Mouse (Mus musculus) C2C12 (cell line): Measurements from ENCODE around the gene Patj. TPM values are rescaled to one million over a fixed set of nuclear protein-coding genes. Genes with fewer than 3 reads are reported as not detected.

Source experiments
- H3K27me3 ChIP-seq: one replicate; pipeline ENCODE4 v1.6.1; 2011; ENCODE audit not compliant: control insufficient read depth, insufficient read depth, insufficient read length
- H3K36me3 ChIP-seq: one replicate; pipeline ENCODE4 v1.6.1; 2011; ENCODE audit not compliant: control insufficient read depth, insufficient read depth
- H3K4me3 ChIP-seq: one replicate; pipeline ENCODE4 v1.5.1; 2011; ENCODE audit warnings: mild to moderate bottlenecking, control low read depth; ENCODE audit not compliant: poor library complexity, insufficient read depth, severe bottlenecking
- H3K79me2 ChIP-seq: one replicate; pipeline ENCODE4 v1.6.1; 2011; ENCODE audit not compliant: control insufficient read depth, insufficient read depth
- H3K79me3 ChIP-seq: one replicate; pipeline ENCODE4 v1.6.1; 2011; ENCODE audit warnings: low read depth, control low read depth
- H3ac ChIP-seq: one replicate; pipeline ENCODE3; 2011; ENCODE audit warnings: low read depth; ENCODE audit not compliant: control insufficient read depth, insufficient read length
- CEBPB ChIP-seq: IDR thresholded peaks from one replicate; pipeline ENCODE4 v1.6.1; 2011; ENCODE audit warnings: low read depth, mild to moderate bottlenecking, control low read depth, moderate library complexity
- CTCF ChIP-seq: IDR thresholded peaks from one replicate; pipeline ENCODE4 v1.5.1; 2011; ENCODE audit not compliant: control insufficient read depth, insufficient read depth, insufficient read length
- FOSL1 ChIP-seq: IDR thresholded peaks from one replicate; pipeline ENCODE4 v1.8.0; 2011; ENCODE audit warnings: mild to moderate bottlenecking, low read length; ENCODE audit not compliant: poor library complexity, insufficient read depth, severe bottlenecking
- MAX ChIP-seq: IDR thresholded peaks from one replicate; pipeline ENCODE4 v1.6.1; 2011; ENCODE audit warnings: mild to moderate bottlenecking, control low read depth
- MYOD1 ChIP-seq: IDR thresholded peaks from one replicate; pipeline ENCODE4 v1.6.1; 2011; ENCODE audit warnings: low read depth; ENCODE audit not compliant: control insufficient read depth, insufficient read length
- MYOG ChIP-seq: IDR thresholded peaks from one replicate; pipeline ENCODE4 v1.6.1; 2011; ENCODE audit not compliant: control insufficient read depth, insufficient read length; ENCODE audit errors: extremely low read depth
- USF1 ChIP-seq: IDR thresholded peaks from one replicate; pipeline ENCODE4 v1.6.1; 2011; ENCODE audit warnings: low read depth, mild to moderate bottlenecking, control low read depth, moderate library complexity
- polyA plus RNA-seq: library from polyadenylated mRNA; unstranded; fragments of >200 nt; fragmentation: generic; extraction: Trizol; gene quantifications from one replicate; pipeline ENCODE4 v1.2.1, GENCODE M21; 2012; ENCODE audit warnings: missing spikeins

The Patj gene
- polyA plus RNA-seq, 1 experiment: 3.3 TPM

- TF ChIP-seq MYOG (no peak), CEBPB (no peak), FOSL1 (no peak), MYOD1 (no peak), MAX (no peak), CTCF (no peak), USF1 (no peak)
- Histone ChIP-seq H3K79me2 (no peaks in the 10 kb centered on the region), H3K79me3 (no peaks in the 10 kb centered on the region), H3K27me3 (no peaks in the 10 kb centered on the region), H3K36me3 (no peaks in the 10 kb centered on the region), H3ac (no peak overlapping the region), H3K4me3 (no peak overlapping the region)
Measured at GRCm38 (mm10) chr4:98439261-98440005, 43.8 kb downstream of the Patj start.

- Histone ChIP-seq H3K79me3 (no peaks in the 10 kb centered on the region), H3K36me3 (no peaks in the 10 kb centered on the region), H3K27me3 (no peaks in the 10 kb centered on the region), H3K79me2 (no peaks in the 10 kb centered on the region), H3ac (no peak overlapping the region), H3K4me3 (no peak overlapping the region)
- TF ChIP-seq FOSL1 (no peak), MYOD1 (no peak), CEBPB (no peak)
Measured at GRCm38 (mm10) chr4:98441248-98441647, 45.7 kb downstream of the Patj start.

- TF ChIP-seq FOSL1 (no peak), CTCF (peak; percentile 22), USF1 (no peak), MYOD1 (no peak)
- Histone ChIP-seq H3K79me3 (no peaks in the 10 kb centered on the region), H3K4me3 (no peak overlapping the region), H3ac (no peak overlapping the region), H3K36me3 (no peaks in the 10 kb centered on the region), H3K79me2 (no peaks in the 10 kb centered on the region), H3K27me3 (no peaks in the 10 kb centered on the region)
Measured at GRCm38 (mm10) chr4:98444437-98445139, 49.0 kb downstream of the Patj start.

GRCm38 (mm10) chr4:98449564-98450263 lies 54.1 kb downstream of the Patj start:
- TF ChIP-seq MYOG: no peak
- TF ChIP-seq MAX: no peak
- TF ChIP-seq MYOD1: no peak
- TF ChIP-seq USF1: no peak
- TF ChIP-seq CEBPB: no peak
- no peak for TF ChIP-seq FOSL1
- TF ChIP-seq CTCF: no peak
- Histone ChIP-seq H3ac (no peak overlapping the region), H3K79me3 (no peaks in the 10 kb centered on the region), H3K27me3 (no peaks in the 10 kb centered on the region), H3K79me2 (no peaks in the 10 kb centered on the region), H3K36me3 (no peaks in the 10 kb centered on the region), H3K4me3 (no peak overlapping the region)

GRCm38 (mm10) chr4:98450308-98450707 lies 54.7 kb downstream of the Patj start:
- Histone ChIP-seq H3K36me3 (no peaks in the 10 kb centered on the region), H3K4me3 (no peak overlapping the region), H3K27me3 (no peaks in the 10 kb centered on the region), H3ac (no peak overlapping the region), H3K79me2 (no peaks in the 10 kb centered on the region), H3K79me3 (no peaks in the 10 kb centered on the region)
- no peak for TF ChIP-seq USF1

GRCm38 (mm10) chr4:98450829-98451228 lies 55.2 kb downstream of the Patj start:
- Histone ChIP-seq H3K36me3 (no peaks in the 10 kb centered on the region), H3K79me2 (no peaks in the 10 kb centered on the region), H3ac (no peak overlapping the region), H3K4me3 (no peak overlapping the region), H3K27me3 (no peaks in the 10 kb centered on the region), H3K79me3 (no peaks in the 10 kb centered on the region)
- no peak for TF ChIP-seq MAX
- no peak for TF ChIP-seq USF1
- TF ChIP-seq CTCF: no peak
- no peak for TF ChIP-seq MYOG
- TF ChIP-seq CEBPB: no peak
- TF ChIP-seq MYOD1: no peak
- TF ChIP-seq FOSL1: no peak
